Mouse (Mus musculus) liver (tissue): ENCODE data around the gene Prss57.

ENCODE experiments used
- DNase-seq: peaks from one replicate; pipeline ENCODE4 v3.0.0-alpha.2; 2020; ENCODE audit warnings: mixed read lengths

Prss57 gene

GRCm38 (mm10) chr10:79806972-79807371 lies 16.2 kb upstream of the Prss57 start:
- peak; percentile 79 for DNase-seq

- no peak for DNase-seq
These were observed 15.6 kb upstream of the Prss57 start for GRCm38 (mm10) chr10:79806331-79806730.

- DNase-seq = peak; percentile 33
These were observed 14.9 kb upstream of the Prss57 start for GRCm38 (mm10) chr10:79805636-79806035.

DNA sequence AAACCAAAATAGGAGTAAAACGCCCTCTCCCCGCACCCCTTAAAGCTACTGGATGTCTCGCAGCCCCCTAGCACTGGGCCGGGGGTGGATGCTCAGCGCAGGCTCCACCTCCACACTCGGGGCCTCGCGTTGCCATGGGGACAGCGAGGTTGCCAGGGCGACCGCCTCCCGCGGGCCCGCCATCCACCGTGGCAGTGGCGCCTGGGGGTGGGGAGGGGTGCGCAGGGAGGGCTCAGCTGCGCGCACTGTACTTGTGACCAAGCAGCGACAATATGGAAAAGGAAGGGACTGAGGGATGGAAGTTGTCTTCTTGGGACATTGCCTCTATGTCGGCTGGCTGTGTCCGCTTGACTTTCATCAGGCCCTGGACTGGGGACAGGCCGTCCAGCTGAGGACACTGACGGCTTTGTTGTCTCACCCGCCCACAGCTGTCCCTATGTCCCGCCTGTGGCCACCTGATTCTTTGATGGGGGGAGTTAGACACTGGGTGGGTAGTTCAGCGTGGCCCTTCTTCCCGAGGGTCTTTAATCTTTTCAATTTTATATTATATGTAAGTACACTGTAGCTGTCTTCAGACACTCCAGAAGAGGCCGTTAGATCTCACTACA lies 13.1 kb upstream of the Prss57 start:
- peak; percentile 55 for DNase-seq

- DNase-seq = peak; percentile 73
These were observed 11.7 kb upstream of the Prss57 start for GRCm38 (mm10) chr10:79802331-79802971.

GRCm38 (mm10) chr10:79801837-79802236 lies 11.1 kb upstream of the Prss57 start:
- DNase-seq = no peak

GRCm38 (mm10) chr10:79800508-79800907 lies 9.7 kb upstream of the Prss57 start:
- DNase-seq = no peak

DNA sequence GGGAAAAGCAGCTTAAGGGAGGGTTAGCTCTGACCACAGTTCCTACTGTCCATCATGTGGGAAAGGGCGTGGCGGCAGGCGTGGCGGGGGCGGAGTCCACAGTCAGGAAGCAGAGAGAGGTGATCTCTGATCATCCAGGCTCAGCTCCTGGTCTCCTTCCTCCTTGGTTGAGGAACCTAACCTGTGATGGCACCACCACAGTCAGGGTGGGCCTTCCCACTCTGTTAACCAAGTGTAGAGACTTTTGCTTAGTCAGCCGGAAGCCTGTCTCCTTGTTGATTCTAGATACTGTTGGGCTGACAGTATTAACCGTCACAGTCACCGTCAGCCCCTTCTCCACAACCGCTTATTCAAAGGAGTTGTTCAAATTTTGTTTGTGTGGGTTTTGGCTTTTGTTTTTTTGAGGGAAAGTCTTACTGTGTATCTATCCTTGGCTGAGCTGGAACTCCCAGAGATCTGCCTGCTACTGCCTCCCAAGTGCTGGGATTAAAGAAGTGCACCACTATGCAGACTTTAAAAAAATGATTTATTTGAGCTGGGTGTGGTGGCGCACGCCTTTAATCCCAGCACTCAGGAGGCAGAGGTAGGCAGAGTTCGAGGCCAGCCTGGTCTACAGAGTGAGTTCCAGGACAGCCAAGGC lies 7.6 kb upstream of the Prss57 start:
- peak; percentile 76 for DNase-seq

GRCm38 (mm10) chr10:79797326-79797725 lies 6.6 kb upstream of the Prss57 start:
- no peak for DNase-seq

DNA sequence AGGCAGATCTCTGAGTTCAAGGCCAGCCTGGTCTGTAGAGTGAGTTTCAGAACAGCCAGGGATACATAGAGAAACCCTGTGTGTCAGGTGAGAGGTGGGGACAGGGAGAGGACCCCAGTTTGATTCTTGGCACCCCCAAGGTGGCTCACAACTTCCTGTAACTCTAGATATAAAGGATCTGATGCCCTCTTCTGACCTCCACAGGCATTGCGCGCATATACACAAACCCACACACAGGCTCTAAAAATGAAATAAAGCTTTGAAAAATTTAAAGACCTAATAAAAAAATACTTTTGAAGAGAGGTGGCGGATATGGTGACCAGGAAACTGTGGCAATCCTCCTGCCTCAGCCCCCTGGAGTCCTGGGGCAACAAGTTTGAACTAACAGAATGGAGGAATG lies 5.1 kb upstream of the Prss57 start:
- DNase-seq = no peak

GRCm38 (mm10) chr10:79794491-79794931 lies 3.8 kb upstream of the Prss57 start:
- DNase-seq = no peak

DNA sequence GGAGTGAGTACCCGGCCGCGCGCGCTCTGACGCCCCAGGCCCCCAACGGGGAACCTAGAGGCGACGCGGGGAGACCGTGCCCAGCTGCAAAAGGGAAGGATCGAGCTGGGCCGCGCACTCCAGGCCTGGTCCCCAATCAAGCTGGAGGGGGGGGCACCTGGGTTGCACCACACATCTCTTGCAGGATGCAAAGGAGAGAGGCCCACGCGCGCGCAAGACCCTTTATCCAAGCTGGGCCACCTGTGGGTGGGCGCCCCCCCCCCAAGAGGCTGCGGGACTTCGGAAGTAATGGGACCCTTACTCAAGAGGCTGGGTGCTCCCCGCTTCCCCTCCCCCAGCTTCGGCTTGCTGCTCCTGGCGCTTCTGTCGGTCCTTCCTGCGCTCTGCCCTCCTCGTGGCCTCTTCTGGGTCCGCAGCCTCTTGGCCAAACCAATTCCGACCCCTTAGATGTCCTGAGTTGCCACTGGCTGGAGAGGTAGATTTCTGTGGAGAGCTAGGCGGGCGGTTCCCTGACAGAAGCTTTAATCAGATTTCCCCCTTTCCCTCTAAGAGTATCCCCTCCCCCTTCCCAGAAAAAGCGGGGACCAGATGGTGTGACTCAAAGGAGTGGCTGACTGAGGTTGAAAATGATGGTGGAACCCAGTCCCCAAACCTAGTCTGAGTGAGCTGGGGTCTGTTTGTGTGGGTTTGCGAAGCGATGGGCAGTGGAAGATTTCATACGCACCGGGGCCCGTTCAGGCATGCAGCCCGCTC lies 3.2 kb upstream of the Prss57 start:
- DNase-seq = no peak

DNA sequence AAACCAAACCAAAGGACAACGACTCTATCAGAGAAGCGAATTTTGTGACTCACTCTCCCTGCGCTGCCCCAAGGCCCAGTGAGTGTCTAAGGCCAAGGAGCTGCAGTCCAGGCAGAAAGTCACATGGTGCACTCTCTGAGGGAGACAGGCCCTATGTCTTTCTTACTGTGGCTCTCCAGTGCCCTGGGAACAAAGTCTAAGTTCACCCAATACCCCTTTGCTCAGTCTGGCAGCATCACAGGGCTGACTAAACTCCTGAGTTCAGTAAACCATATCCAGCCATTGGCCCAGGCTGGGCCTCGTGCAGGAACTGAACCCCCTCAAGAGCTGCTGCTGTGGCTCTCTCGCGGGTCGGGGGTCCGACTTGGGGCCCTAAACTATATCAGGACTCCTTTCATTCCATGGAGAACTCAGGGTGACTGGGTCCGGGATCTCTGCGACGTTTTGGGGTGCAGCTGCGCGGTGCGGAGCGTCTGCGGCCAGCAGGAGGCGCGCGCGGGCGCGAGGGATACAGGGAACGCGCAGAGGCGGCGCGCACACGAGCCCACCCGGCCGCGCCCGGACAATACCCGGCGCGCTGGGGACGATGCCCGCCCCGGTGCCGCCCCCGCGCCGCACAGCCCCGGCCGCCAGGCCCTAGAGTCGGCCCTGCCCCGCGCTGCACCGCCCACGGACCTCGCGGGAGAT lies 2.4 kb upstream of the Prss57 start, which contains the start of gene Palm:
Palm (plus strand) TSS at position 522 of the 687 bp plus-strand sequence.
- DNase-seq = peak; percentile 70

DNA sequence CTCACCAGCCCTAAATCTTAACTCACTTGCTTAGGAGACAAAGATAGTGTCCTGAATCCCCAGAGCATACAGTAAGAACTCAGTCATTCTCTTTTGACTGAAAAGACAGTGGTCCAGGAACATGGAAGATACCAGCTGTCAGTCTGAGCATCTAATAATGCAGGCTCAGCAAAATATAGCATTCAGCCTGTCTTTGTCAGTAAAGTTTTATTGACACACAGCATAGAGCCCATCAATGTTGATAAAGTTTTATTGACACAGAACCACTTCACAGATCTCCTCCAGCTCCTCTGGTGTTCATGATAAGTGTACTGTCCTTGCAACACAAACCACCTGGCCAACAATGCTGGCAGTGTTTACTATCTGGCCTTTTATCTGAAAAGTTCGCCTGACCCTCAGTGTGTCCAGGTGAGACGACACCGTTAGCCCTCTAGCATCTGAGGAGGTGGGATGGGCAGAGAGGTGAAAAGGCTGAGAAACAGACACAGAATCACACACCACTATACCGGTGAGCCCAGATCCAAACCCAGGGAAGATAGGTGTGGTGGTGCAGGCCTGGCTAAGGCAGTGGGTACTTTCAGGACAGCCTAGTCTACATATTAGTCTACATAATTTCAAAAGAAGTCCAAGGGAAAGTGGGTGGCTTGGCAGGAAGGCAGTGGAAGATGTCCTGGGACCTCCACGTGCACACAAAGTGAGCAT lies 1.7 kb upstream of the Prss57 start:
- no peak for DNase-seq

DNA sequence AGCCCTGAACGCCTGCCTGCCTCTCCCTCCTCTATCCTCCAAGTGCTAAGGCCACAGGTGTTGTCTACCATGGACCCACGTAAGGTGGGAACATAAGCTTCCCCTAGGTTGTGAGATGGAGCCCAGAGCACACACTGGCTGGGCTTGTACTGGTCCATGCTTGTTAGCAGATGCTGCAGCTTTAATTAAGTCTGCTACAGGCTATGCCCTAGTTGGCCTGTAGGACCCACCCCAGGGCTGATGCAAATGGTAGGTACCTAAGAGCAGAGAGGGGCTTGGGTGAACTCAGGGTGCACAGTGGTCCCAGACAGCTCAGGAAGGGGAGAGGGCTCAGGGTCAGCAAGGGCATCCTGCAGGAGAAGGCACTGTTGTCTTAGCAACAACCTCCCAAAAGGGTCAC lies 1.2 kb downstream of the Prss57 start:
- DNase-seq = no peak

GRCm38 (mm10) chr10:79788386-79789158 lies 2.2 kb downstream of the Prss57 start:
- DNase-seq = peak; percentile 77

GRCm38 (mm10) chr10:79783920-79784800 lies 6.6 kb downstream of the Prss57 start:
- peak; percentile 67 for DNase-seq

DNA sequence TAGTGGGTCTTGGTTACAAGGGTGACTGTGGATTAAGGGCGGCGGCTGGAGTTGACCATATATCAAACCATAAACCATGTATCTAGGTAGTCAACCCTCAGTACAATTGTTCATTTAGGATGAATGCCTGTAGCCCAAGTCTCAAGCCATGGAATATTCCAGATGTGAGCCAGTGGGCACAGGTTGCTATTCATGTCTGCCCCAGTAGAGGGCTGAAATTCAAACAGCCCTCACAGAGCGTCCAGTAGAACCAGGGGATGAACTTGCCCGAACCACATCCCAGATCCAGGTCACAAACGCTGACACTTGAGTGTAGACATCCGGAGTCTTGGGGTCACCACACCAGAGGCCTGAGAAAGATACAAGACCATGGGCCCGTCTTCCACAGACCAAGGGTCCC lies 7.7 kb downstream of the Prss57 start:
- no peak for DNase-seq

DNA sequence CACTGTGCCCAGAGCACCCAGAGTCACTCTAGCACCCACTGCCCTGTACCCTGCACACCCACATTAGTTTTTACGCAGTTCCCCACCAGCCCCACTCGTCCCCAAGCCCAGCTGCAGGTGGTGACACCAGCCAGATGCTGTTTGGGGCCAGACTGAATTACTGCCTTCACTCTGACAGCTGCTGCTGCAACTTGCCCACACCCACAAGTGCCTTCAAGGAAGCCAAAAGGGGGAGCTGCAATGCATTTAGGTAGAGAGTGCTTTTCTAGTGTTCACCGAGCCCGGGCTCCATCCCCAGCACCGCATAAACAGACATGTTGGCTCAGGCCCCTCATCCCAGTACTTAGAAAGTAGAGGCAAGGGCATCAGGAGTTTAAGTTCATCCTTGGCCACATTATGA lies 8.8 kb downstream of the Prss57 start:
- DNase-seq = no peak

GRCm38 (mm10) chr10:79781139-79781538 lies 9.6 kb downstream of the Prss57 start:
- no peak for DNase-seq
